7 mouse cellular contexts compared by ENCODE assay signal in the genomic region with DNA sequence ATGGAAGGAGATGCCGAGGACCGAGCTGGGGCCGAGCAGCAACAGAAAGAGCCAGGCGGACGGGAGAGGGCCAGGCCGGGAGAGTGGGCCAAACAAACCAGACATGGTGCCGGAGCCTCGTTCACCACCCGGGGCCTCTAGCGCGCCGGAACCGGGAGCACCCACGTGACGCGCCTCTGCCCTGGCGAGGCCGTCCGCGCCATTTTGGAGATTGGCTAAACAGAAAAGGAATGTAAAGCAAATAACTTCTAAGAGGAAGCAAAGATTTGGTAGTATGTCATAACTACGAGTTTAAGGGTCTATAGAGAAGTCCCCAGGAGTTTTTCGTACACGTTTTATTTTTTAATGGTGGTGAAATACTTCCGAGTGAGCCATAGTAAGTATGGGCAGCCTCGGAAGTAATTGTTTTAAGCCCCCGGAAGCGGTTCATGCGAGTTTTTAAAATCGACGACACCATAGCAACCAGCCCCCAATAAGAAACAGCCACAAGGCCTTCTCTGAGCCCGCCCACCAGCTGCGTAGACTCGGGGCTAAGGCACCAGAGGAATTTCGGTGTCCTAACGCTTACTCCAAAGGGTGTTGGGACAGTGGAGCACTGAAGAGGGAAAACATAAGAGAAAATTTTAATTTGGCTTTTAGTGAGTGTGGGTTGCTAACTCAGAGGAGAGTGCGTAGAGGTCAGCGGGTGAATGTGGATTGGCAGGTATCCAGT. TPM values are rescaled to one million over a fixed set of nuclear protein-coding genes. Genes with fewer than 3 reads are reported as not detected.
DNase-seq lines count a peak whose midpoint lies in the region; ATAC-seq lines count a peak whose summit lies in the region.

Tmed10 (minus strand) TSS at position 287 of the 712 bp plus-strand sequence.

- under 1% methylated on average over 37 of the region's 37 CpGs for WGBS in embryonic facial prominence, embryonic 11.5 days
- 1% methylated on average over 37 of the region's 37 CpGs for WGBS in limb, embryonic 10.5 days
- under 1% methylated on average over 37 of the region's 37 CpGs for WGBS in midbrain, embryonic 13.5 days

- peak within 1 kb of the TSS; percentile 92 for H3K9ac ChIP-seq in embryonic facial prominence, embryonic 11.5 days (replicated peaks; ENCODE audit: low read length)
- peak within 1 kb of the TSS; percentile 97 for H3K9ac ChIP-seq in midbrain, embryonic 13.5 days (replicated peaks)

- H3K4me2 ChIP-seq in embryonic facial prominence, embryonic 11.5 days (ENCODE audit: low read depth, low read length): peak within 1 kb of the TSS; percentile 60
- H3K4me2 ChIP-seq in midbrain, embryonic 13.5 days (replicated peaks): peak within 1 kb of the TSS; percentile 84

- peak within 1 kb of the TSS; percentile 67; the same call in 1 of the 2 replicates for H3K27ac ChIP-seq in embryonic facial prominence, embryonic 11.5 days (replicated peaks; ENCODE audit: low read depth, low read length)
- peak within 1 kb of the TSS; percentile 96 for H3K27ac ChIP-seq in limb, embryonic 10.5 days
- peak within 1 kb of the TSS; percentile 77 for H3K27ac ChIP-seq in midbrain, embryonic 13.5 days

- H3K36me3 ChIP-seq in embryonic facial prominence, embryonic 11.5 days (replicated peaks; ENCODE audit: control insufficient read depth, insufficient read depth, low read depth, low read length): no peaks in the 10 kb centered on the region
- H3K36me3 ChIP-seq in limb, embryonic 10.5 days: 0 out of 2 replicates have a peak, but pooled peaks cover 3% of the 10 kb centered on the region
- H3K36me3 ChIP-seq in midbrain, embryonic 13.5 days: no peaks in the 10 kb centered on the region

- H3K4me1 ChIP-seq in embryonic facial prominence, embryonic 11.5 days (ENCODE audit: control insufficient read depth, insufficient read depth, low read length): no peaks in the 10 kb centered on the region
- H3K4me1 ChIP-seq in limb, embryonic 10.5 days: peaks cover 25% of the 10 kb centered on the region
- H3K4me1 ChIP-seq in midbrain, embryonic 13.5 days (replicated peaks): peaks cover 30% of the 10 kb centered on the region

- H3K27me3 ChIP-seq in embryonic facial prominence, embryonic 11.5 days (ENCODE audit: control insufficient read depth, insufficient read depth, low read length): no peaks in the 10 kb centered on the region
- H3K27me3 ChIP-seq in limb, embryonic 10.5 days (ENCODE audit: low read depth, poor library complexity, severe bottlenecking): no peaks in the 10 kb centered on the region
- H3K27me3 ChIP-seq in midbrain, embryonic 13.5 days: no peaks in the 10 kb centered on the region

- peak within 1 kb of the TSS; percentile 92 for H3K4me3 ChIP-seq in embryonic facial prominence, embryonic 11.5 days (ENCODE audit: low read depth, low read length)
- peak within 1 kb of the TSS; percentile 80 for H3K4me3 ChIP-seq in limb, embryonic 10.5 days
- peak within 1 kb of the TSS; percentile 99 for H3K4me3 ChIP-seq in midbrain, embryonic 13.5 days (replicated peaks)

- DNase-seq in adrenal gland, postnatal 14 days: peak; percentile 94
- peak; percentile 97 for DNase-seq in embryonic facial prominence, embryonic 11.5 days (ENCODE audit: low spot score)
- DNase-seq in kidney, adult 11 months: peak; percentile 93
- DNase-seq in limb, embryonic 10.5 days (ENCODE audit: low spot score): peak; percentile 90
- peak; percentile 81 for DNase-seq in spleen, adult 12 weeks (ENCODE audit: low spot score)

- no peaks in the 10 kb centered on the region for H3K9me3 ChIP-seq in embryonic facial prominence, embryonic 11.5 days (replicated peaks; ENCODE audit: control insufficient read depth, low read length)
- H3K9me3 ChIP-seq in limb, embryonic 10.5 days (replicated peaks): no peaks in the 10 kb centered on the region
- no peaks in the 10 kb centered on the region for H3K9me3 ChIP-seq in midbrain, embryonic 13.5 days

- peak; percentile 90 for ATAC-seq in embryonic facial prominence, embryonic 11.5 days (replicated peaks; ENCODE audit: insufficient number of reproducible peaks, low FRiP score, low TSS enrichment, low read depth)
- ATAC-seq in granulocyte monocyte progenitor cell, adult 5-6 weeks (replicated peaks; ENCODE audit: poor library complexity, severe bottlenecking): peak; percentile 76
- ATAC-seq in midbrain, embryonic 13.5 days: peak; percentile 96

RNA-seq across cellular contexts. Expression of gene Tmed10, which starts in this region (rescaled TPM):
- total RNA-seq in adrenal gland, postnatal 14 days (2021): 236 and 243 TPM in 2 replicates
- polyA plus RNA-seq in embryonic facial prominence, embryonic 11.5 days (2014; fragmentation: Nextera tagmentation; extraction: Ambion mirVana): 297 and 302 TPM in 2 replicates
- total RNA-seq in granulocyte monocyte progenitor cell, adult 5-6 weeks (2014; fragmentation: Nextera tagmentation): 278 and 296 TPM in 2 replicates
- total RNA-seq in granulocyte monocyte progenitor cell, adult 5-6 weeks (2017): 176 and 201 TPM in 2 replicates
- polyA plus RNA-seq in limb, embryonic 10.5 days (2016; fragmentation: Nextera tagmentation; extraction: Ambion mirVana): 264 and 277 TPM in 2 replicates
- 181 and 189 TPM in 2 replicates for polyA plus RNA-seq in midbrain, embryonic 13.5 days (2015; fragmentation: Nextera tagmentation; extraction: Ambion mirVana)

Comparison
In these comparisons a context has a peak if more than half of its experiments do, and no peak if none do; other contexts are left out.
1. Peak in every context shown above with its lines: DNase-seq, ATAC-seq, H3K4me3 ChIP-seq and H3K27ac ChIP-seq.